Mouse (Mus musculus) midbrain, embryonic 13.5 days (tissue): ENCODE results near the gene Vps13d. TPM values are rescaled to one million over a fixed set of nuclear protein-coding genes. Genes with fewer than 3 reads are reported as not detected.

Source experiments
- ATAC-seq: fragments of 200-750 bp; cut with Nextera tagmentation; 2 replicates; pipeline ENCODE4 v1.8.0; 2017; ENCODE audit warnings: mild to moderate bottlenecking, moderate TSS enrichment, moderate library complexity
- H3K27ac ChIP-seq: fragments of 300-500 bp; sonication (generic); 2 replicates; pipeline ENCODE4 v1.5.1; 2015; ENCODE audit warnings: inconsistent platforms, mild to moderate bottlenecking, moderate library complexity
- H3K27me3 ChIP-seq: fragments of 300-500 bp; sonication (generic); 2 replicates; pipeline ENCODE4 v1.6.1; 2015; ENCODE audit warnings: mild to moderate bottlenecking, inconsistent platforms
- H3K36me3 ChIP-seq: fragments of 300-500 bp; sonication (generic); 2 replicates; pipeline ENCODE4 v1.6.1; 2015; ENCODE audit warnings: mild to moderate bottlenecking, inconsistent platforms
- H3K4me1 ChIP-seq: fragments of 300-500 bp; sonication (generic); replicated peaks from 2 replicates; pipeline ENCODE4 v1.6.1; 2015; ENCODE audit warnings: inconsistent platforms
- H3K4me2 ChIP-seq: fragments of 300-500 bp; sonication (generic); replicated peaks from 2 replicates; pipeline ENCODE4 v1.6.1; 2015; ENCODE audit warnings: moderate library complexity, mild to moderate bottlenecking, inconsistent platforms
- H3K4me3 ChIP-seq: fragments of 300-500 bp; sonication (generic); replicated peaks from 2 replicates; pipeline ENCODE4 v1.5.1; 2015; ENCODE audit warnings: mild to moderate bottlenecking, inconsistent platforms
- H3K9ac ChIP-seq: fragments of 300-500 bp; sonication (generic); replicated peaks from 2 replicates; pipeline ENCODE4 v1.6.1; 2015; ENCODE audit warnings: mild to moderate bottlenecking, inconsistent platforms
- H3K9me3 ChIP-seq: fragments of 300-500 bp; sonication (generic); 2 replicates; pipeline ENCODE4 v1.6.1; 2016; ENCODE audit warnings: mild to moderate bottlenecking, inconsistent platforms
- WGBS: fragments of 180-500 bp; shearing (Covaris S2); methylation state at CpG from one replicate; pipeline ENCODE4 v1.1.7; 2015; 5-methylcytosine and 5-hydroxymethylcytosine counted together
- polyA plus RNA-seq: library from polyadenylated mRNA; unstranded; fragments of >200 nt; fragmentation: Nextera tagmentation; extraction: Ambion mirVana; gene quantifications from 2 replicates; pipeline ENCODE4 v1.2.1, GENCODE M21; 2015

Gene Vps13d
- polyA plus RNA-seq, 1 experiment from 2014 or later, result 9.4 TPM

DNA sequence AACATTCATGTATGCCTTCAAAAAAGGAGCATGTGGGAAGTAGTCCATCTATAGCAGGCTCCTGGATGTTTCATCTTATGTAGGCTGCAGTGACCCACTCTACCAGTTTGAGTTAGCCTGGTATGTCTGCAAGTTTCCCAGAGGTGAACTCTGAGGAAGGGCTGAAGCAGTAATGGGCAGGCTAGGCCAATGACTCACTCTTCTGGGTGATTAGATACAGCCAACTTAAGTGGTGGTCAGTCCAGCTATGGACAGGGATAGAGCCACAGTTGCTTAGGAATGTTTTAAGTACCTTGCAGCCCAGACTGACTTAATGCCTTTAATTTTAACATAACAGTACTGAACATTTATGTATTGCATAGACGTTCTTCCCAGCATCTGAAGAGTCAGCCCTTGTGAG lies 192.1 kb downstream of the Vps13d start:
- H3K36me3 ChIP-seq, result peaks cover 9% of the 10 kb centered on the region; the same call in 1 of the 2 replicates
- no peak overlapping the region for H3K4me3 ChIP-seq
- no peaks in the 10 kb centered on the region for H3K27me3 ChIP-seq
- H3K27ac ChIP-seq, result no peak overlapping the region
- no peak for ATAC-seq
- H3K9ac ChIP-seq, result no peak overlapping the region
- no peaks in the 10 kb centered on the region for H3K9me3 ChIP-seq
- peaks cover 11% of the 10 kb centered on the region for H3K4me1 ChIP-seq
- 88% methylated on average over 1 of the region's 1 CpGs for WGBS
- H3K4me2 ChIP-seq, result no peak overlapping the region

DNA sequence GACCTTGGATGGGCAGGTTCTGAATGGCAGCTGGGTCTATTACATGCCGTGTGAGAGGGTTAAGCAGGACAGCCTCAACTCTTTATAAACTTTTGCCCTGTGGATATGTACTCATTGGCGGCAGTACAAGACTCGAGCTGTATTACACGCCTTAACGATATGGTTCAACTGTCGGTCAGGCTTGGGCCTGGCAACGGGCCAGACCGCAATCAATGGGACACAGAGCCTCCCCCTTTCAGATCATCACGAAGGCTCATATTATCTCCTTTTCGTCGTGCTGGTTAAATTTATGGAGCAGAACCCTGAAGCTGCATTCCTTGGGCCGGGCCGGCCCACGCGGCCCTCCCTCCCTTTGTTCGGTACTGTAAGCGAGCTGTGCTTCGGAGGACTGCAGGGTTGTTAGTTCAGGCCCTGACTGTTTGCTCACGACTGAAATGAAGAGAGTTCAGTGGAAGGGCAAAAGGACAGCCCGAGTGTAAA lies 194.9 kb downstream of the Vps13d start:
- WGBS, result 62% methylated on average over 20 of the region's 20 CpGs
- ATAC-seq, result peak; percentile 49
- peaks cover 11% of the 10 kb centered on the region for H3K4me1 ChIP-seq

DNA sequence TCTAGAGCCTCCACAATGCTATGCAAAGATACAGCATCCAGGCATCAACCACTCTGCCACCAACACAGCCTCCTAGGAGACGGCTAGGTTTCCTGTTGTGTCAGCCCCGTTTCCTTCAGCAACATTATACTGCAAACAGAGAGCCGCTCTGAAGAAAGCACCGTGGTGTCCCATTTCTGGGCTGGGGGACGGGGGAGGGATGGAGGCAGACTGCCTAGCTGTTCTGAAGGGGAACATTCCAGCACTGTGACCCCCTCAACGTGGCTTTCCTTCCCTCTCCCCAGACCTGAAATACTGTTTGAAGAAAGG lies 195.3 kb downstream of the Vps13d start:
- Histone ChIP-seq H3K36me3 (peaks cover 5% of the 10 kb centered on the region; the same call in 1 of the 2 replicates), H3K4me2 (no peak overlapping the region), H3K27me3 (no peaks in the 10 kb centered on the region), H3K4me3 (no peak overlapping the region), H3K27ac (no peak overlapping the region), H3K4me1 (peaks cover 11% of the 10 kb centered on the region), H3K9me3 (no peaks in the 10 kb centered on the region), H3K9ac (no peak overlapping the region)
- 74% methylated on average over 6 of the region's 6 CpGs for WGBS
- peak; percentile 45 for ATAC-seq

More for the DNA sequence above, 194.9 kb downstream of the Vps13d start:
- Histone ChIP-seq H3K36me3 (peaks cover 5% of the 10 kb centered on the region; the same call in 1 of the 2 replicates), H3K9ac (no peak overlapping the region), H3K9me3 (no peaks in the 10 kb centered on the region), H3K27me3 (no peaks in the 10 kb centered on the region), H3K4me3 (no peak overlapping the region), H3K4me2 (no peak overlapping the region), H3K27ac (no peak overlapping the region)

DNA sequence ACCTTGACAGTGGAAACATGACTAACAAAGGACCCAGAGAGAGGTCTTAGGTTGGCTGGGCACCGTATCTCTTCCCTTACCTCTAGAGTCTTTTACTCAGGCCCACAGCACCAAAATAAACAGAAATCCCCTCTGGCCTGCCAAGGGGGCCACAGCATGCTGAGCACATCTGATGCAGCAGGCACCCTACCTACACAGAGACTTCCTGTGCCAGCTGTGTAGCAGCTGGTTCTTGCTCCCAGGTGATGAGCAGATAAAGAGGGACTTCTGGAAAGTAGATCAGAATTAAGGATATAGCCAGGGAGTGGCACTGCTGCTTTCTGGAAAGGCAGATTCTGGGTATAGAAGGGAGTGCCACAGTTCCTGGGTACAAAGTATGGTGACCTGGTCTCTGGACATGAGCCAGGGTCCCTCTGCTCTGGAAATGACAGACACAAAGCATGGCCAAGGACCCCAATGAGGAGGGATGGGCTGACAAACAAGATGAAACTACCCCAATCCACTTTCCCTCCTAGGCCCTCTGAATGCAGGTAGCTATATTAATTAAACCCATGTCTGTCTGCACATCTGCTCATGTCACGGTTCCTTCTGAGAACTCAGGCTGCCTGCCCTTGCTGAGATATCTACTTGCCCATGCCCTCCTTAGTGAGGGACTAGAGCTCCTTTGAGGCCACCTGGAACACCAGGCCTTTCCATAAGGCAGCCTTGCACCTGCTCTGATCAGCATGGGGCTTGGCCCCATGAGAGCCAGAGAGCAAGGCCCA lies 195.8 kb downstream of the Vps13d start:
- H3K9ac ChIP-seq, result no peak overlapping the region
- no peaks in the 10 kb centered on the region for H3K36me3 ChIP-seq
- H3K9me3 ChIP-seq, result no peaks in the 10 kb centered on the region
- H3K4me2 ChIP-seq, result no peak overlapping the region
- no peaks in the 10 kb centered on the region for H3K27me3 ChIP-seq
- H3K27ac ChIP-seq, result no peak overlapping the region
- H3K4me3 ChIP-seq, result no peak overlapping the region
- peak; percentile 38 for ATAC-seq
- WGBS, result 95% methylated on average over 2 of the region's 2 CpGs
- peaks cover 11% of the 10 kb centered on the region for H3K4me1 ChIP-seq

DNA sequence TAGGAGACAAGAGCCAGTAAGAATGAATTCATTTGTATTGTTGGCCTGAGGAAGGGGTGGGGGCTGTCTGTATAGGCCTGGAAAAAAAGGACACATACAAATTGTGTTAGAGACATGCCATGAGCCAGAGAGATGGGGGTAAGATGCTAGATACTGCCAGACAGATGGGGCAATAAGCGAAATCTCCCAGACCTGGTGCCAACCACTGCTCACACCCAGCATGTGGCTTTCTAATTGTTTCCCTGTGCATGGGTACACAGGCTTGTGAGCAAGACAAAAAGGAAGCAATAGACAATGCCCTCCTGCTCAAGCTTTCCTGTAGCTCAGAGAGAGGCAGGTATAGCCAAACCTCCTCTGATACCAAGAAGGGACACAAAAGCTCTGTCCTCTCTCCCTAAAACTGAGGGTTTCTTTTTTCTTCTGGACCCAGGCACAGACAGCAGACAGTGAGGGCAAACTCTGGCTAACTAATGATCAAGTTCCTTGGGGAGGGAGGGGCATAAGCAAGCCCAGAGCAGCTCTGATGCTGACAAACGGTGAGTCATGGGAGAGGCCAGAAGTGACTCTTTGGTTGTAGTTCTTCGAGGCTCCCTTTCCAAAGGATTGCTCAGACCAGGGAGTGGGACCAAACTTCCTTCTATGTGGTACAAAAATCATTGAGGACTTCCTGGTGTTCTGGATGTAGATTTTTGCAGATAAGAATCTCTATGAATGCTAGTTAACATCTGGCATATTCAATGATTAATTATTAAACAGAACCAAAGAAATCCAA lies 196.7 kb downstream of the Vps13d start:
- no peaks in the 10 kb centered on the region for H3K36me3 ChIP-seq
- no peak overlapping the region for H3K9ac ChIP-seq
- H3K4me1 ChIP-seq, result peaks cover 11% of the 10 kb centered on the region
- H3K4me2 ChIP-seq, result no peak overlapping the region
- H3K9me3 ChIP-seq, result no peaks in the 10 kb centered on the region
- no peak for ATAC-seq
- H3K27me3 ChIP-seq, result no peaks in the 10 kb centered on the region
- 67% methylated on average over 3 of the region's 3 CpGs for WGBS
- no peak overlapping the region for H3K4me3 ChIP-seq
- no peak overlapping the region for H3K27ac ChIP-seq

DNA sequence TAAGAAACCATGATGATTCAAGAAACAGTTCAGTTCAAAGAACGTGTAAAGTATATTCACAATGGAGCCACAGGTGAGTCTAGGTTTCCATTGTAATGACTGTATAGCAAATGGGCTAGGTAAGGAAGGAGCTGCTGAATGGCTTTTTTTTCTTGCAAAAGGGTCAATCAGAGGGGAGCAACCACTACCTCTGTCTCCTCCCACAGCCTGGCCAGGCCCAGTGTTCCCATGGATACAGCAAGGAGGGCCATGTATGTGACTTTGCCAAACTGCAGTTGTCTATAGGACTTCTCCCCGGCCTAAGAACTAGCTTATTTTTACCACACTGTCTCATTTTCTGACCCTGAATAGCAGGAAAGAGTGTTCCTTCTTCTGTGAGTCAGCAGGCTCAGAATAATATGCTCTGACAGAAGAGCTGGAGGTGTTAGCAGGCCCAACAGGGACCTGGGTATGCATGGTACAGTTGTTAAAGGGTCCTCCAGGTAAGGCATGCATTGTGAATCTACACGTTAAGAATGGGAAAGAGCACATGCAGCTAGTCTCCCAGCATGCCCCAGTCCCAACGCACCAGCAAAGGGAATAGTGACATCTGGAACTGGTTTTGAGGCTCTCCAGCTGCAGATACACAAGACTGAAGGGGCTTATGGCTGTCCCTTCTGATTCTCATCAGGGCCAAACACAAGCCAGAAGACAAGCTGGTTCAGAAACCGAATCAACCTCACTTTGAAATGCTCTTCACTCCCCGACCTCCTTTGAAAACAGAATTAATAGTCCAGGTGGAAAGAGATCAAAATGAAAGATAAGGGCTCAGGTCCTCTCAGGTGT lies 197.6 kb downstream of the Vps13d start:
- 80% methylated on average over 6 of the region's 6 CpGs for WGBS
- H3K4me2 ChIP-seq, result no peak overlapping the region
- no peak for ATAC-seq

DNA sequence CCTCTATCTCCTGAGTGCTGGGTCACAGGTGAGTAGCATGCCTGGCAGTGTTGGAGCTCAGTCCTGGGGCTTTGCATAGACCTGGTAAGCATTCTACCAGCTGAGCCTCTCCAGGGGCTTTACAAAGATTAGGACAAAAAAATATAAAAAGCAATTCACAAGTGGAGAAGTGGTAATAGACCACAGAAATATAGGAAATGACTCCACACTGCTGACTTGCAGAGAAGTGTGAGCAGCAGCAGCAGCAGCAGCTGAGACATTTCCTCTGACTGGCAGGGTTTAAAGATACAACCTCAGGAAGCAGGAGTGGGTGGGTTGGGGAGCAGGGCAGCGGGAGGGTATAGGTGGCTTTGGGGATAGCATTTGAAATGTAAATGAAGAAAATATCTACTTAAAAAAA lies 199.0 kb downstream of the Vps13d start:
- WGBS, result 73% methylated on average over 1 of the region's 1 CpGs
- no peak for ATAC-seq
- Histone ChIP-seq H3K4me1 (peaks cover 11% of the 10 kb centered on the region), H3K27ac (no peak overlapping the region), H3K27me3 (no peaks in the 10 kb centered on the region), H3K9ac (no peak overlapping the region), H3K4me3 (no peak overlapping the region), H3K9me3 (no peaks in the 10 kb centered on the region), H3K4me2 (no peak overlapping the region), H3K36me3 (no peaks in the 10 kb centered on the region)

More for the DNA sequence above, 197.6 kb downstream of the Vps13d start:
- H3K4me1 ChIP-seq, result peaks cover 11% of the 10 kb centered on the region
- no peaks in the 10 kb centered on the region for H3K36me3 ChIP-seq
- H3K27me3 ChIP-seq, result no peaks in the 10 kb centered on the region
- no peak overlapping the region for H3K9ac ChIP-seq
- H3K27ac ChIP-seq, result no peak overlapping the region
- H3K4me3 ChIP-seq, result no peak overlapping the region
- no peaks in the 10 kb centered on the region for H3K9me3 ChIP-seq

DNA sequence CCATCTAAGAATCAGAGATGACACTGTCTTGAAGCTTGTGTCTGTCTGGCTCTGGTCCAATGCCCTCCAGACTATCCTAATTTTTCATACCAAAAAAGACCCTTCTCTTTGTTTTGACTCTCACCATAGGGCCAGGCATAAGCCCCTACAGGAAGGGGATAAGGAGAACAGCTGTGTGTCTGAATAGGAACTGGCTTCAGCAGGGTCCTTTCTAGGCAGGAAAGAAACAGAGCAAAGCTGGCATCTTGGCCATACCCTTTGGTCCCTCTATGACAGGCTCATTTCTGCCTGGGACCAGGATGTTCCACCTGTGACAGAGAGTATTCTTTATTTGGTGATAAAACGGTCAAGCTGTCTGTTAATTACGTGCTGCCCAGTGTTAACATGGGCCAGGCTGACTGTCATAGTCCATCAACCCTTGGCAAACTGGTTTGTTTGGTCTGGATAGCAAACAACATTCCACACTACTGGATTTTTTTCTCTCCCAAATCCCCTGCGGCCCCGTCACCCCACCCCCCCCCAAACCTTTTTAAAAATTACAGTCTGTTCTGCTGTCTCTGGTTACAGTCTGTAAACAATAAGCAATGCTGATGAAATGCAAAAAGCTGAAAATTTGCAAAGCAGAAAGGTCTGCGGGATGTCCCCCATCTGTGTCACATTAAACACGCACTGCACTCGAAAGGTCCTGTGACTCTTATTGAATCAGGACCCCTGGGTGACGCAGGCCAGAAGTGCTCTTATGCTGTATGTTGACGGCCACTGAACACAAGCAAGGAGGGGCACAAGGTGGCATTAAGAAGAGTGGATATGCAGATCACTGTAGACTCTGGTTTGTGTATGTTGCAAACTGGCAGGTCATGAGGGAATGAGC lies 201.5 kb downstream of the Vps13d start:
- Histone ChIP-seq H3K9ac (no peak overlapping the region), H3K4me3 (no peak overlapping the region), H3K9me3 (no peaks in the 10 kb centered on the region), H3K27ac (no peak overlapping the region), H3K4me1 (no peaks in the 10 kb centered on the region), H3K4me2 (no peak overlapping the region), H3K36me3 (no peaks in the 10 kb centered on the region), H3K27me3 (no peaks in the 10 kb centered on the region)
- WGBS, result 77% methylated on average over 9 of the region's 9 CpGs
- no peak; the same call in 1 of the 2 replicates for ATAC-seq

DNA sequence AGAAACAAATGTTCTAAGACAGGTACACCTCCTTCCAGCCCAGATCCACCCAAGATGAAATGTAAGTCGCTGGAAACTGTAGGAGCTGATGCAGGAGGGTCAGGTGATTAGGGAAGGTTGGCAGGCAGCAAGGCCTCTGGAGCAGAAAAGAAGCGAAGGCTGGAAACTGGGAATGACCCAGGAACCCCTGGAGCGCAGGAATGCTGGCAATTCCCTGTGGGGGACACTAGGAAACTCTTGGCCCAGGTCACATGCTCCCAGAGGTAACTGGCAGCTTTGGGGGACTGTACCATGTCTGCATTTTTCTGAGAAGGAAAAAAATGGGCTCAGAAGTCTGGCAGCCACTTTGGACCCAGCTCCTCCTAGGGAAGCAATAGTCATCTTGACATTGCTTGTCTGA lies 202.4 kb downstream of the Vps13d start:
- Histone ChIP-seq H3K36me3 (no peaks in the 10 kb centered on the region), H3K9ac (no peak overlapping the region), H3K4me2 (no peak overlapping the region), H3K27ac (no peak overlapping the region), H3K27me3 (no peaks in the 10 kb centered on the region), H3K4me1 (no peaks in the 10 kb centered on the region), H3K9me3 (no peaks in the 10 kb centered on the region), H3K4me3 (no peak overlapping the region)
- ATAC-seq, result no peak
- 17% methylated on average over 3 of the region's 3 CpGs for WGBS

DNA sequence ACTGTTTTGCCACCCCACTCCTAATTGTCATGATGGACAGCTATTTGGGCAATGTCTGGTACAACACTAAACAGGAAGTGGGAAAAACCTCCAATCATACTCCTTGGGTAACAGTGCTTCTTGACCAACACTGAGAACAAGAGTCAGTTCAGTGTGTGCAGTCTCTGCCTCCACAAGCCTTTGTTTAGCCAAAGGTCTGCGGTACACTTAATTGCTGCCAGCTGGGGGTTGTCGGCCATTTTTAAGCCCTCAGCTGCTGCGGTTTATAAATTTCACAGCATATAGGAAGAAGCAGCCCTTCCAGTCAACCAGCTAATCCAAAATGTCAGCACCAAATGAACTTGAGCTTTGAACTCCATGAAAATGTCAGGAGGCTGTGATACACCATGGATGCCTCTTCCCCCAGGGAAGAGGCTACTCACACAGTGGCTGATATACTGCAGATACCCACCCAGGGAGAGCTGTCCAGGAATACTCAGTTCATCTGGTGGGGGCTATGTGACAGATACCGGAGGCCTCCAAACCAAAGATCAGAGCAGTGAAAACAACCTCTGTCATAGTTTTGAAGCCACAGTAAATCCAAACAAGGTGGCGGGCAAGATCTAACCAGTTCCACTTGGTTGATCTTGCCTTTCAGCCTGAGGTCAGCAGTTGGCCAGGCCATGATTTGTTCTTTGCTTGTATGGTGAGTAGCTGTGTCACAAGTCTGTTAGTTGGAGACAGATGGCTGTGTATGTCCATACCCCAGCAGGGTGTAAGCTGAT lies 206.2 kb downstream of the Vps13d start:
- 75% methylated on average over 5 of the region's 5 CpGs for WGBS
- ATAC-seq, result no peak
- H3K27me3 ChIP-seq, result no peaks in the 10 kb centered on the region

More for the DNA sequence above, 206.2 kb downstream of the Vps13d start:
- H3K4me1 ChIP-seq, result no peaks in the 10 kb centered on the region
- H3K9ac ChIP-seq, result no peak overlapping the region
- H3K9me3 ChIP-seq, result no peaks in the 10 kb centered on the region
- no peak overlapping the region for H3K4me3 ChIP-seq
- no peak overlapping the region for H3K27ac ChIP-seq
- no peak overlapping the region for H3K4me2 ChIP-seq
- no peaks in the 10 kb centered on the region for H3K36me3 ChIP-seq
